Mouse (Mus musculus) embryo, embryonic 9.5 days (tissue): ENCODE results near the gene Popdc3.
"Not testable (repeated sequence)": the region's sequence is repeated elsewhere in the genome, so short reads cannot be mapped to it uniquely, and the experiment has no call there.

Experiments
- DNase-seq: peaks from one replicate; pipeline ENCODE4 v3.0.0-alpha.2; 2017; ENCODE audit errors: extremely low spot score

Gene Popdc3

DNA sequence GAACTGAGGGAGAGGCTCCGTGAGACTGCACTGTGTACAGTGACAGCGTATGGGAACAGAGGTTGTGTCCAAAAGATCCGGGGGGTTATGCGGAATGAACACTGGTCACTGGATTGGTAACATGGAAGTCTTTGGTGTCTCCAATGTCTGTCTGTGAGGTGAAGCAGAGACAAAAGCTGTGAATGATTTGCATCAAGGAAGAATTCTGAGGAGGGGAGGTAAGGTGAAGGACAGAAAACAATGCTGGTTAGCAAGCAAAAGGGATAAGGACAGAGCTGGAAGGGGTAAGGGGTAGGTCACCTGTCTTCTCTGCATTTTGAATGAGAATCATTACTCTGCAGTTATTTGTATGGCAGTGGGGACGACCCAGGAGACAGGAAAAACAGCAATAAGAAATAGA lies 16.6 kb downstream of the Popdc3 start:
- no peak for DNase-seq

DNA sequence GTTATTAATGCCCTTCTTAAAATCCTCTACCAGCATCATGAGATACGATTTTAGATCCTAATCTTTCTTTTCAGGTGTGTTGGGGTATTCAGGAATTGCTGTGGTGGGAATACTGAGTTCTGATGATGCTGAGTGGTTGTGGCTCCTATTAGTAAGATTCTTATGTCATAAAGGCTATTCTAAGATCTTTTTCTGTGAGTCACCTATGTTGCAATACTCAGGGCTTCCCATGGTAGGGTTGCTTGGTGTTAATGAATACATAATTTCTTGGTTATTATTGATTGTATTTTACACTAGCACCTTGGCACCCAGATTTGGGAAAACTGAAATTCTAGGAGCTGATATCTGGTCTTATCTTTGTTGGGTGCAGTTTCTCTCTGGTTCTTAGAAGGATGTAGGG lies 26.7 kb downstream of the Popdc3 start:
- DNase-seq, result no peak

DNA sequence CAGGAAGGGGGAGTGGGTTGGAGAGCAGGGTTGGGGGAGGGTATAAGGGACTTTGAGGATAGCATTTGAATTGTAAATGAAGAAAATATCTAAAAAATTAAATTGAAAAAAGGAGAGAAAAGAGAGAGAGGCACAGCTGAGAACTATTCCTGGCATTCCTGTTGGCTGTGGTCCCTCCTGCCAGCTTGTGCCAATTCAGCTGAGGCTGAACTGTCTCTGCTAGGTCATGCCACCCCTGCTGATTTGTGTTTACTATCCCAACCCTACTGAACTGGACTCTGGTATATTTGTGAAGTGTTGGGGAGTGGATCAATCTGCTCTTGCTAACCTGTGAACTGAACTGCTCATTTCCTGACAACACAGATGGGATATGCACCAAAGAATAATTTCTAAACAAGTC lies 32.3 kb downstream of the Popdc3 start:
- no peak for DNase-seq

DNA sequence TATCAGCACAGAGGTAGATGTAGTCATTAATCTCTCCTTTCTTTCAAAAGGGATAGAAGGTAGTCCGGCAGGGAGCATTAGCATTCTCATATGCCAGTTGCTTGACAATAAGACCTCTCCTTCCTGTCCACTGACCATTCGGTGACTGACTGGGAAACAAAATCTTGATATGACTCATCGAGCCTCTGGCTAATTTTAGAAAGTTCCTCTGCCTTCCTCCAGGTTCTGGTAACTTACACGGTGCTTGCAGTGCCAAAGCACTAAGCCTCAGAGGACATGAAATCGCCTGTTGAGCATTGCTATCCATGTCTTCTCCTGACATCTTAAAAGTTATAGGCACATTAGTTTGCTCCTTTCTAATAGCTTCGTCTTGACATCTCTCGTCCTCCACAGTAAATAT lies 38.8 kb downstream of the Popdc3 start:
- no peak for DNase-seq

DNA sequence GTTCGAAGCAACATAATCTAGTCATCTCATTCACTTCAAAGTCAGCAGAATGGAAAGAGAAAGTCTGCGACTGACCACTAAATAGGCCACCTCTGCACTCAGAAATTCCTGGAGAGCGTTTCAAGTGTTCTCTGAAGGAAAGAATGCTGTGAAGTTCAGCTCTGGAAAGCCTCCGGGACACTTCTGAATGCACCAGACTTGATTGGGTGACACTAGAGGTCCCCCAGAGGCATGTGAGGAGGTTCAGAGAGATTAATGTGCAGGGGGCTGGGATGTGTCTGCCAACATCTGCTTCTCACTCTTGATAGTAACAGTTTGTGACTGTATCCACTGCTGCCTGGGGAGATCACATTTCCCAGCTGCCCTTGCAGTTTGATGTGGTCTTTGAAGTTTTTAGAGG lies 52.1 kb downstream of the Popdc3 start:
- peak; percentile 54 for DNase-seq

DNA sequence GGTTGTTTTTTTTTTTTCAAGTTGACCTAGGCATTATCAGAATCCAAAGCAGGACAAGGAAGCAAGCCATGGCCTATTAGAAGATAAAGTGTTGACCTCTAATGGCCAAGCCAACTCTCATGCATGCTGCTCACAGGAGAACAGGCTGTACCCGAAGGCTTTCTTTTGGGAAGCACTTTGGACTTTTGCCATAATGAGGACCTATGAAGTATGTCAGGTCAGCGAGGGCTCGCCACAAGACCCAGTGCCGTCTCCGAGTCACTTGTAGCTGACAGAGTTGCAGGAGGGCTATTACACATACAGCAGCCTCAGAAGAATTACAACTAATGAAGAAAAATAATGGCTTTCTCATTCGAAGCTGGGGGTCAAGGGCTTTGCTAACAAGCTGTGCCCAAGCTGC lies 55.5 kb downstream of the Popdc3 start:
- DNase-seq, result no peak

DNA sequence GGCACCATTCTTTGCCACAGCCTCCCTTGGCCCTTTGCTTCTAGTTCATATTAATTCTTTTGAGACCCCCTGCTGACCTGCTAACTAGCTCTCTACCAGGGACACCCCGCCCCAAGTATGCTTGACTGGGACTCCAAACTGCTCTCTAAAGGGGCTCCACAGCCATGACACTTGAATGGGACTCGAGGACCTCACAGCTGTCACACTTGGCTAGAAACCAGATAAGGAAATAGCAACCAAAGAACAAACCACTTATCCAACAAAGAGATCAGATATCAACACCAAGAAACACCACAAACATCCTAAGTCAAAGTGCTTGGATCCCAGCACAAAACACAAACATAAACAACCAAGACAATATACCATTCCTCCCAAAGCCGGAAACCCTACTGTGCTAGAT lies 58.4 kb downstream of the Popdc3 start:
- no peak for DNase-seq

DNA sequence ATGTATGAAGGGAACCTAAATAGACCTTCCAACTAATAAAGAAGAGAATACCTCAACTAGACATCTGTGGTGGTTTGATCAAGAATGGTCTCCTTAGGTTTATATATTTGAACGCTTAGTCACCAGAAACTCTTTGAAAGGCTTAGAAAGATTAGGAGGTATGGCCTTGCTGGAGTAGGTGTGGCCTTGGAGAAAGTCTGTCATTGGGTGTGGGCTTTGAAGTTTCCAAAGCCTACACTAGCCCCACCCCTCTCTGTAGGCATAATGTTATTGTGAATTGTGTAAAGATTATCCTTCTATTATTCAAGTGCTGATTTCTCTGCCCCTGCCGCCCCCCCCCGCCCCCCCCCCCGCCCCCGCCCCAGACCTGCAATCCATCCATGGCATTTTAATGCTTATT lies 59.6 kb downstream of the Popdc3 start:
- DNase-seq, result no peak

DNA sequence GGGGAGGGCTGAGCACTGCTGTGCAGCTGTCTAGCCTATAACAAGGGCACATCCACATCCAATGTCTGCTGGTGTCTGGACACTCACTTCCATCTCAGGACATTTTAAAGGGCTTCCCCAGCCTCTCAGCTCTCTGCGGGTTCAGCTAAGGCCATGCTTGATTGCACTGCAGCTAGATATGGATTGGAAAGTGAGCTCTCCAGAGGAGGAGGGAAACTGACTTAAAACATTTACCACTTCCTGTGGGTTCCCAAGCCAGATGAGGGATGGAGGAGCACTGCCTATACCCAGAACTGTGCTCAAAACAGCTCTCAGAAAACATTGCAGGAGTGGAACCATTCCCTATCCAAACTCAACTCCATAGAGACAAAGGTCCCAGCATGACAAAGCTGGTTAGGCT lies 82.6 kb downstream of the Popdc3 start:
- DNase-seq, result no peak

DNA sequence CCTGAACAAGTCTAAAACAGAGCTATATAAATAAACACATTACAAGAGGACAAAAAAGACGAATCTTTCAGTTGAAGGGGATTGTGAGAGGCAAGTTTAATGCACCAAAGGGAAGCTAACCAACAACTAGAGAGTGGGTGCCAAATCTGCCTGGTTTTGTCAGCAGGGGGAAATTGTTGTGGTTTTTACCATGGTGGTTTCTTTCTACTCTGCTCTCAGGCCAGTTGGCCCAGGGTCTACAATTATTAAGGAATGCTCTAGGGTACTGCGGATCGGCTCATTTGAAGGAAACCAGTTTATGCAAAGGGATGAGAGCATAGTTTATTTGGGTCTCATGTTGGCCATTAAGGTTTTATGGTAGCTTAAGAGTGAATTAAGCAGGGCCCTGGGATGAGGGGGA lies 84.2 kb downstream of the Popdc3 start:
- DNase-seq, result no peak

DNA sequence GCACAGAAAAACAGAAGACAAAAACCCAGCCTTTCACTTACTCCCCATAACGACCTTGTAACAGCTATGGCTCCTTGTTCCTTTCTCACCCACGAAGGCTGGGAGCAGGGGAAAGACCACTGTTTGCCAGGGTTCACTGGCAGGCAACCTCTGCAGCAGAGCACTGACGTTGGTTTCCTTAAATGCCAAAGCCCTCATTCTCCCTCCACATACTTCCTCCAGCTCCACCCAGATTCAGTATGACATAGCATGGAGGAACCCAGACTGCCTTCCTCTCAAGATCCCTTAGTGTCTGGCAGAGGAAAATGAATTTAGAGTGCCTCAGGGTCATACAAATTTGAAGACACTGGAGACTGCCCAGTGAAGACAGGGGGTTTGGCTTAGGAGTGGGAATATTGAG lies 98.6 kb downstream of the Popdc3 start:
- no peak for DNase-seq

DNA sequence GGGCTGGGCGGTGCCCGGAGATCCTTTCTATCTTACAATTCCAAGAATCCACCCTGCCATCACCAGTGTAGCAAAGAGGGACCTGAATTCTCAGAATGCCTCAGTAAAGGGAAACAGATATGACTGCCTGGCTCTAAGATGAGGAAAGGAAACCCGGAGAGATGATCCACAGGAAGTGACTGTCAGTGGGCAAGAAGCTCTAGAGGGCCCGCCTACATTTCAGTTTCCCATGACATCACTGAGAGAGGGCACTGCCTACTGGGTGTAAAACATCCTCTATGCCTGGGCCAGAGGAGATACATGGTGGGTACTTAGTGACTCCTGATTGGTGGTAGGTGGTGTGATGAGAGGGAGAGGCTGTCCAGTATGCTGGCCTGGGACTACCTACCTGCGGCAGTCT lies 99.1 kb downstream of the Popdc3 start:
- no peak for DNase-seq

DNA sequence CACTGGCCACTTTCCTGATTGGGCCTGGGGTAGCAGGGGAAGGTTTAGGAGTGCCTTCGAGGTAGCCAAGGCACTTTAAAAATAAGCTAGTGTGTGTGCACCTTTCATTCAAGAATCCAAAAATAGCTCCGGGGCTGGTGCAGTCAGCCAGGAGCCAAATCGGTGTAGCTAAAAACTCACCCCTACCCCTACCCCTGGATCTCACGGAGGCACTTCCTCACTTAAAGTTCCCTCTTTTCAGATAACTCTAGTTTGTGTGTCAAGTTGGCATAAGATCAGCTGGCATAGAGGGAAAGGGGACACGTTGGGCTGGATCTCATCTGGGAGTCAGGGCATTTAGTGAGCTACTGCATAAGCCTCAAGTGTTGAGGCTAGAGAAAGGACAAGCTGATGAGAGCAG lies 107.8 kb downstream of the Popdc3 start:
- DNase-seq, result no peak

DNA sequence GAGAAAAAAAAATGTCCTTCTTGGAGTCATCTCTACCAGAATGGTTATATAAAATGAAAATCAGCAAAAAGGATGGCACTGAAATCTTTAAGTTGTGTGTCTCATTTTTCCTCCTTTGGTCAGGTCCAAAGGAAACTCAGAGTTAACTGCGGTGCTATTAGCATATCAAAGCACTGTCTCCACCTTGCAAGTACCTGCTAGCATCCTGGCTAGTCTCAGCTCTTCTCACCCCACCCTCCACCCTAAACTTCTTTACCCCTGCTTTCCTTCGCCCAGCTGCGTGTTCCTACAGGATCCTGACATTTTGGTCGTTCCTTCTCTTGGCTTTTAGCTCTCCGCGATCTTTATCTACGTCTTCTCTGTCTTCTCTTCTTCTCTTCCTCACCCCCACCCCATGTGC lies 110.5 kb downstream of the Popdc3 start:
- no peak for DNase-seq

DNA sequence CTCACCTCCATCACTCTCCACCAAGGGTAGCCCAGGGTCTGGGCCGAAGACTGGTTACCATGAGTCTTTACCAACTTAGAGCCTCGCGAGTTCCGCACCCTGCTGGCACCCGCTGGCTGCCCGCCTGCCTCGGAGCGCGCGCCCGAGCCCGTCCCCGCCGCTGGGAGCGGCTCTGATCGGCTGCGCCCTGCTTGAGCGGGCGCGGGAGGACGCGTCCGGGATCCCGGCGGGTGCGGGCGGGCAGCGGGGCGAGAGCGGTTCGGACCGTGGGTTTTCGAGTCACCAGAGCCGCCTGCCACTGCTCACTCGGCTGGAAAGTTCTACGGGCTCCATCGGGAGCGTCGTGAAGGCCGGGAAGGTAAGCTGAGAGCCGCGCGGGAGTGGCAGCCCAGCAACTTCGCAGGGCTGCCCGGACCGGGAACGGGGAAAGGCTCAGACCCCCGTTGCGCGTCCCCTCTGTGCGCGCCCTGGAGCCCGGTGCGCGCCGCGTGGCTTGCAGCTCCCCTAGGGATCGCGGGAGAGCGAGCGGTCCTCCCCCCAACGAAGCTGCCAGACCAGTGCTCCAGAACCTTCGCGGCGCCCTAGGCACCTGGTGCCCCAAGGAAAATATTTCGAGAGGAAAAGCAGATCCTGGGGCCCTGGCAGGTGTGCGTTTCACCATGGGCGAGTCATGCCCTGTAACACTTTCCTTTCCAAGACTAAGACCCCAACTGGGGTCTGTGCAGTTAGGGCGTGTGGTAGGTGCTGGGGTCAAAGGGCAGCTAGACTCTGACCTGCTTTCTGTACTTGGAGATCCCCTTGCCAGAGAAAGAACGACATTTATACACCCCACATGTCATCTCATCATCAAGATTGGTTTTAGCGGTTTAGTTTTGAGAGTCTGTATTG lies 111.6 kb downstream of the Popdc3 start:
- DNase-seq, result peak; percentile 60

DNA sequence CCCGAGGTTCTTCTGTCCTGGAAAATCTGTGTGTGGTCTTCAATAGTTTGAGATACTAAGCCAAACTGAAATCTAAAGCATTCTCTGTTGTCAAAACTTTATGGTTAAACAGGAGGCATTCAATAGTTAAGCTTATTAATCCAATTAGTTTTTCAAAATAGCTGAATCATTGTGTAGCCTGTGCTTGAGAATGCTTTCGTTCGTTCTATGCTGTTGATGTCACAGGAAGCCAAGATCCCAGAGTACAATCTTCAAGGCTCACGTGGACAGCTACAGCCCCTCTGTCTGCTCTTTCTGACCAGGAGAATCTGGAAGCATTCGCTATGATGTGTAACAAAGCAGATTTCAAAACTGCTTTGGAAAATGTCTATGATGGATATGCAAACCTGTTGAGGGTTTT lies 112.7 kb downstream of the Popdc3 start:
- DNase-seq, result no peak

DNA sequence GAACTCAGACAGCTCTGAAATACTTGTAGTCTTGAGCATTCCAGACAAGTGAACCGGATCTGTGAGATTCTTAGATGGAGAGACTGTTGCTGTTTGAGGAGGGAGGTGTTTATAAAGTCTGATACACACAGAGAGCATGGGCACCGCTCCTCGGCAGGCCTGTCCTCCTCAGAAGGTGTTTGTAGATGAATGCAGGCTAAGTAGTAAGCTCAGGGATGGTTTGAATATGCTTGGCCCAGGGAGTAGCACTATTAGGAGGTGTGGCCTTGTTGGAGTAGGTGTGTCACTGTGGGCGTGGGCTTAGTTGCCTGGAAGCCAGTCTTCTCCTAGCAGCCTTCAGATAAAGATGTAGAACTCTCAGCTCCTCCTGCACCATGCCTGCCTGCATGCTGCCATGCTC lies 114.3 kb downstream of the Popdc3 start:
- not testable (repeated sequence) for DNase-seq

DNA sequence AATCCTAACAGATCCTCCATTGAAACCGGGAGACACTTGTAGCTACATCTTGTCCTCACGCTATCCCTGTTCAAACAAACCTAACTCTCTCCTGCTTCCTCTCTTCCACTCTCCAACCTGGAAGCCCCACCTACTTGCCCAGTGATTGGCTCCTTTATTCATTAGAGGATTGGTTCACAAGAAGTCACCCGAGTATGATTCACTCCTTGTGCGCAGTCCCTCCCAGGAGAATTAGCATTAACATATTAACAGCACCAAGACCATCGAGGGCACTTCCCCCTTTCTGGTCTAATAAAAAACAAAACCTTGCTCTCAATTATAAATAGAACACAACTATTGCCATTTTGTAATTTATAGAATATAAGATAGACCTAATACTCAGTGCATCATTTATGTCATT lies 117.2 kb downstream of the Popdc3 start:
- no peak for DNase-seq

DNA sequence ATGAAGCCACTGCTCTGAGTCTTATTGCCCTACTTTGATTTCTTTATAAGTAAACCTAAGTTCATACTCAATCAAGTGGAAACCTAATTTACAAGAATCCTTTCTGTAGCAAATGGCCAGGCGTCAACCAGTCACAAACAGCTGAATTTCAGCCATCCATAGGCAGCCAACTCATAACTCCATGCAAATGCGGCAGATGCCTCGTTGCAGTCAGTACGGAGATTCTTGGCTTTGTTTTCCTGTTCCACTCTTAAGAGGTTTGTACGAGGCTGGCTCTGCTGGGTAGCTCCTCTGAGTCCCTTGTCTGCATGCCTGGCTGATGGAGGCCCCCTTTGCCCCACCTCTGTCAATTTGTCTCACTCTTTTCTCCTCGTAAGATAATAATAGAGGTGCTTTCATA lies 120.6 kb downstream of the Popdc3 start:
- no peak for DNase-seq

DNA sequence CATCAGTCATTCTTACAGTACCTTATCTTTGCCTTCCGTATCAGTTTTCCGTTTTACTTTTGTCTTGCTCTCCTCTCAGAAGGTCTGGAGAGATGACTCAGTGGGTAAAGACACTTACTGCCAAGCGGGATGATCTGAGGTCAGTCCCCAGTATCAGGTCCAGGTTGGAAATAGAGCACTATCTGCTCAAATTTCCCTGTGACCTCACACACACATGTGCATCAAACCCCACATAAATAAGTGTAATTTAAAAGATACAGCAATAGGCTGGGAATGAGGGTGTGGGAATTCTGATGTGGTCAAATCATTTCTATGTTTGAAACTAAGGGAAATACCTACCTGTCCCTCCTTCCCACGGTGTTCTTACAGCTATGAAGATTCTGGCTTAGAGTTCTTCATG lies 121.6 kb downstream of the Popdc3 start:
- DNase-seq, result no peak

DNA sequence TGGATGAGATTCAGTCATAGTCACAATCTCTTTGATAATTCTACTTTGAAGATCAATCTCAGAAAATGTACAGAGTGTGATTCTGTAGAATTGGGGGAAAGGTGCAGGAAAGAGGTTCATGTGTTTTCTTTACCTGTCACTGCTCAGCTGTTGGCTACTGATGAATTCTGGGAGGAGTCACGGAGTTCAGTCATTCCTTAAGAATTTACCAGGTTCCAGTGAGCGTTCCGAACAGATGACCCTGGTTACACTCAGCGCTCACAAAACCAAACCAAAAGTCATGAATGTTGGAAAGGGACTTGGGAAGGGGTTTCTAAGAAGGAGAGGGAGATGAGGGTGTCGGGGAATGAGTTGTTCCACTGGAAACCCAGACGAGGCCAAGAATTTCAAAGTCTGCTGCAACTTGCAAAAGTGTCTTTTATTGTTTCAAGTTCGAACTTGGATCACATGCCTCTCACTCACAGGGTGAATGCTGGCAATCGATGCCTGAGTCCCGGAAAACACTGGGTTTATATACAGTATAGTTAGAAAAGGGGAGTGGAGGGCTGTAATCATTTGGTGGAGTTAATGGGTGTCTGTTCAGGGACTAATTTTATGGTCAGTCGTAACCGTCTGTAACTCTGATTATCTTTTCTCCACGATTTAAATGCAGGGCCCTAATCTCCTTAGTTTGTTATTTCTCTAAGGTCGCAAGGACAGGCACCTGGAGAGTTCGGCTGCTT lies 125.6 kb downstream of the Popdc3 start:
- DNase-seq, result no peak

DNA sequence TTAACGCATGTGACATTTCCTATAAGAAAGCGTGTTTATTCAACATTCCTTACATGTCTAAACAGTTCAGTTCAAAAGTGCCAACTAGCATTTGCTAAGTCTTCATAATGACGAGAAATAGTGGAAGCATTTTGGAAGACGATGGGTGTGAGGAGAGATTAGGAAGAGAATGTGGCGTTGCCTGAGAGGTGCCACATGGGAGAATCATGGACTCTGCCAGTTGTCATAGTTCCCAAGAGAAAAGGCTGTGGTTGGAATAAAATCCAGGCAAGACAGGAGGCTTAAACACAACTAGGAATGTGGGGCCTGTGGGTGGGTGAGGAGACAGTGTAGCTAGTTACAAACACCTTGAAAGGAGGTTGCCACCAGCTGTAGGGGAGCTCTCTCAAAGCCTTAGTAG lies 127.3 kb downstream of the Popdc3 start:
- no peak for DNase-seq

DNA sequence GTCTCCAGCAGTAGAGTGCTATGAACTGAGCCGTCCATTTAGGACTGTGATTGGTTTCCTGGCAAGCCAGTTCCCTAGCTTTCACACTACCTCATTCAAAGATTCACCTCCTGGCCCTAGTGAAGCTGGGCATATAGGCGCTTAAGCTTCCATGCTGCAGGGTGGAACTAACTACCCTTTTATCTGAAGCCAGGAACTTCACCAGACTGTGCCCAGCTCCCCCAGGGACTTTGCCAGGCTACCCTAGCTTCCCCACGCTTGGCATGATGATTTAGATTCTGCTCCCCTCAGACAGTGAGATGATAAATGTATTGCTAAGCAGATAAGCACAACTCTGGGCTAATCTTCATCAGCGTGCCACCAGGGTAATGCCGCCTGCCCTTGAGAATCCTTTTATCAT lies 133.2 kb downstream of the Popdc3 start:
- no peak for DNase-seq
